In the genomic region with DNA sequence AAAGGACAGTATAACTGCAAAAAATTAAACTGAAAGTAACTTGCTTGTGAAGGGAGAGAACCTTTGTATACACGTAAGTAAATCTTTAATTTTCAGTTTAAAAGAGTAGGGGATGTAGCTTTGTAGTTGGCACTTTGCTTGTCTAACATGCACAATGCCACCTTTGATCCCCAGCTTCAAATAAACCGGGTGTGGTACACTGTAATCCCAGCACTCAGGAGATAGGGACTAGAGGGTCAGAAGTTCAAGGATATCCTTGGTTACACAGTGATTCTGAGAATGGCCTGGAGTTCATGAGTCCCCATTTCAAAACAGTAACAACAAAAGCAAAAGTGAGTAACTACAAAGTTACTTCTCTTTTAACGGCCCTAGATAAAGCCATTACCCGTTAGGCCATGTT, we compare ENCODE assay signal across 20 mouse cellular contexts. TPM values are rescaled to one million over a fixed set of nuclear protein-coding genes. Genes with fewer than 3 reads are reported as not detected.
DNase-seq lines count a peak whose midpoint lies in the region; ATAC-seq and TF ChIP-seq lines count a peak whose summit lies in the region.
"Had no signal": no experiment of that assay in that cellular context is flagged by ENCODE, and none has a peak within 500 bp of the region (broad histone marks: within the 10 kb centered on the region; RNA-seq: fewer than 3 reads in every experiment).

No protein-coding gene starts in this region.

- H3K4me3 ChIP-seq in liver, adult 2 months (ENCODE audit: insufficient read depth, low read depth, low read length) = no peak overlapping the region
- H3K4me3 ChIP-seq in liver, embryonic 11.5 days (ENCODE audit: low read depth, low read length) = no peak overlapping the region
- H3K4me3 ChIP-seq in intestine, embryonic 15.5 days (replicated peaks) = no peak overlapping the region
- no peak overlapping the region for H3K4me3 ChIP-seq in intestine, postnatal 0 days (ENCODE audit: low read depth, low read length)
- H3K4me3 ChIP-seq in liver, embryonic 16.5 days (ENCODE audit: low read depth, low read length) = no peak overlapping the region
- no peak overlapping the region for H3K4me3 ChIP-seq in heart, embryonic 10.5 days
- H3K4me3 ChIP-seq: embryonic facial prominence, embryonic 10.5 days; forebrain, embryonic 13.5 days; gastrocnemius, adult 2 months; heart, embryonic 13.5 days had no signal

- no peak overlapping the region for H3K4me2 ChIP-seq in liver, embryonic 11.5 days
- H3K4me2 ChIP-seq in intestine, embryonic 15.5 days (replicated peaks) = no peak overlapping the region
- H3K4me2 ChIP-seq in intestine, postnatal 0 days (replicated peaks; ENCODE audit: low read depth) = no peak overlapping the region
- H3K4me2 ChIP-seq in liver, embryonic 16.5 days (ENCODE audit: low read depth, low read length) = no peak overlapping the region
- H3K4me2 ChIP-seq: forebrain, embryonic 13.5 days; heart, embryonic 13.5 days had no signal

- H3K27ac ChIP-seq in liver, adult 2 months (replicated peaks; ENCODE audit: insufficient read depth, low read depth, low read length) = peak overlapping the region; percentile 95
- H3K27ac ChIP-seq in liver, embryonic 11.5 days (ENCODE audit: low read depth, low read length) = no peak overlapping the region; the same call in 1 of the 2 replicates
- no peak overlapping the region for H3K27ac ChIP-seq in intestine, embryonic 15.5 days
- H3K27ac ChIP-seq in intestine, postnatal 0 days (ENCODE audit: low read depth, low read length) = no peak overlapping the region
- peak overlapping the region; percentile 62; the same call in 1 of the 2 replicates for H3K27ac ChIP-seq in liver, embryonic 16.5 days (ENCODE audit: low read length)
- H3K27ac ChIP-seq in heart, embryonic 10.5 days = no peak overlapping the region
- H3K27ac ChIP-seq: embryonic facial prominence, embryonic 10.5 days; forebrain, embryonic 13.5 days; gastrocnemius, adult 2 months; heart, embryonic 13.5 days had no signal

- no peak for ATAC-seq in liver, embryonic 11.5 days (replicated peaks; ENCODE audit: low FRiP score)
- ATAC-seq in intestine, embryonic 15.5 days = peak; percentile 55; the same call in 1 of the 2 replicates
- ATAC-seq in intestine, postnatal 0 days = peak; percentile 66; the same call in 1 of the 2 replicates
- ATAC-seq in liver, embryonic 16.5 days (ENCODE audit: low read depth) = peak; percentile 76
- ATAC-seq: forebrain, embryonic 13.5 days; forebrain, postnatal 0 days had no signal

- TF ChIP-seq POLR2A in liver, adult 2 months (IDR thresholded peaks at IDR 0.05; ENCODE audit: extremely low read depth, insufficient read depth, low read length) = no peak

- 24% methylated on average over 4 of the region's 4 CpGs for WGBS in liver, adult 2 months
- 83% methylated on average over 4 of the region's 4 CpGs for WGBS in liver, embryonic 11.5 days
- 87% methylated on average over 4 of the region's 4 CpGs for WGBS in intestine, embryonic 15.5 days
- WGBS in intestine, postnatal 0 days = 66% methylated on average over 4 of the region's 4 CpGs
- WGBS in liver, embryonic 16.5 days (ENCODE audit: insufficient replicate concordance) = 84% methylated on average over 4 of the region's 4 CpGs
- WGBS in heart, embryonic 10.5 days = 90% methylated on average over 4 of the region's 4 CpGs

- DNase-seq in liver, adult 2 months (ENCODE audit: extremely low read depth, low read depth, low spot score) = peak; percentile 100
- no peak for DNase-seq in liver, embryonic 11.5 days (ENCODE audit: low spot score)
- no peak for DNase-seq in heart, embryonic 10.5 days (ENCODE audit: low spot score)
- DNase-seq in thymus, postnatal 4 days = no peak
- no peak for DNase-seq in cerebellum, postnatal 4 days (ENCODE audit: low spot score in 2 of 2)
- DNase-seq: adrenal gland, postnatal 14 days; cerebellum, adult 11-12 months; cerebellum, adult 9-10 months; cerebellum, postnatal 36 days; forebrain, postnatal 0 days; gastrocnemius, adult 2 months; gastrocnemius, postnatal 25 days; heart, postnatal 36 days had no signal

- no peak for TF ChIP-seq CTCF in liver, adult 2 months (IDR thresholded peaks at IDR 0.05; ENCODE audit: low read depth, low read length)
- TF ChIP-seq CTCF in intestine, postnatal 0 days (IDR thresholded peaks at IDR 0.05; ENCODE audit: low read depth) = no peak

- H3K27me3 ChIP-seq in liver, adult 2 months (ENCODE audit: control insufficient read depth, insufficient read depth, low read length) = no peaks in the 10 kb centered on the region
- H3K27me3 ChIP-seq in liver, embryonic 11.5 days (replicated peaks; ENCODE audit: control insufficient read depth, insufficient read depth, low read length) = no peaks in the 10 kb centered on the region
- H3K27me3 ChIP-seq in intestine, embryonic 15.5 days (replicated peaks) = no peaks in the 10 kb centered on the region
- H3K27me3 ChIP-seq in intestine, postnatal 0 days (replicated peaks; ENCODE audit: control insufficient read depth, insufficient read depth, low read length) = no peaks in the 10 kb centered on the region
- H3K27me3 ChIP-seq in liver, embryonic 16.5 days (ENCODE audit: control insufficient read depth, insufficient read depth, low read depth, low read length) = no peaks in the 10 kb centered on the region
- no peaks in the 10 kb centered on the region for H3K27me3 ChIP-seq in heart, embryonic 10.5 days (ENCODE audit: insufficient read depth, poor library complexity, severe bottlenecking)
- H3K27me3 ChIP-seq: forebrain, embryonic 13.5 days; heart, embryonic 13.5 days had no signal

- no peaks in the 10 kb centered on the region for H3K79me2 ChIP-seq in liver, adult 2 months (ENCODE audit: control insufficient read depth, insufficient read depth, low read length)

- no peaks in the 10 kb centered on the region for H3K9me3 ChIP-seq in liver, embryonic 11.5 days (ENCODE audit: control insufficient read depth, low read length)
- no peaks in the 10 kb centered on the region for H3K9me3 ChIP-seq in intestine, embryonic 15.5 days
- H3K9me3 ChIP-seq in intestine, postnatal 0 days (ENCODE audit: control insufficient read depth) = no peaks in the 10 kb centered on the region
- no peaks in the 10 kb centered on the region for H3K9me3 ChIP-seq in liver, embryonic 16.5 days (replicated peaks; ENCODE audit: control insufficient read depth, low read length)
- H3K9me3 ChIP-seq in heart, embryonic 10.5 days = no peaks in the 10 kb centered on the region
- H3K9me3 ChIP-seq: embryonic facial prominence, embryonic 10.5 days; forebrain, embryonic 13.5 days; G1E; heart, embryonic 13.5 days had no signal

- no peak overlapping the region for H3K9ac ChIP-seq in liver, adult 2 months (ENCODE audit: low read depth, low read length)
- no peak overlapping the region for H3K9ac ChIP-seq in liver, embryonic 11.5 days (ENCODE audit: low read depth, low read length)
- H3K9ac ChIP-seq in intestine, embryonic 15.5 days = no peak overlapping the region
- H3K9ac ChIP-seq in intestine, postnatal 0 days (ENCODE audit: low read depth, low read length) = no peak overlapping the region
- H3K9ac ChIP-seq in liver, embryonic 16.5 days (ENCODE audit: low read depth, low read length) = no peak overlapping the region
- H3K9ac ChIP-seq: forebrain, embryonic 13.5 days; forebrain, postnatal 0 days; heart, embryonic 13.5 days had no signal

- H3K4me1 ChIP-seq in liver, adult 2 months (ENCODE audit: control insufficient read depth, insufficient read depth, low read length) = peaks cover 25% of the 10 kb centered on the region
- H3K4me1 ChIP-seq in liver, embryonic 11.5 days (replicated peaks; ENCODE audit: control insufficient read depth, insufficient read depth, low read length) = no peaks in the 10 kb centered on the region
- no peaks in the 10 kb centered on the region for H3K4me1 ChIP-seq in intestine, embryonic 15.5 days (replicated peaks)
- no peaks in the 10 kb centered on the region for H3K4me1 ChIP-seq in intestine, postnatal 0 days (replicated peaks; ENCODE audit: control insufficient read depth, insufficient read depth, low read length)
- H3K4me1 ChIP-seq in liver, embryonic 16.5 days (ENCODE audit: control insufficient read depth, low read depth, low read length) = no peaks in the 10 kb centered on the region; the same call in none of the 2 replicates
- no peaks in the 10 kb centered on the region for H3K4me1 ChIP-seq in heart, embryonic 10.5 days
- H3K4me1 ChIP-seq: embryonic facial prominence, embryonic 10.5 days; forebrain, embryonic 13.5 days; heart, embryonic 13.5 days had no signal

- peaks cover 3% of the 10 kb centered on the region; the same call in 1 of the 2 replicates for H3K36me3 ChIP-seq in liver, adult 2 months (ENCODE audit: control insufficient read depth, insufficient read depth, low read length)
- H3K36me3 ChIP-seq in liver, embryonic 11.5 days (ENCODE audit: control insufficient read depth, insufficient read depth, low read length) = peaks cover 6% of the 10 kb centered on the region; the same call in 1 of the 2 replicates
- 0 out of 2 replicates have a peak, but pooled peaks cover 2% of the 10 kb centered on the region for H3K36me3 ChIP-seq in intestine, embryonic 15.5 days
- no peaks in the 10 kb centered on the region for H3K36me3 ChIP-seq in intestine, postnatal 0 days (ENCODE audit: control insufficient read depth, insufficient read depth)
- peaks cover 4% of the 10 kb centered on the region; the same call in 1 of the 2 replicates for H3K36me3 ChIP-seq in liver, embryonic 16.5 days (ENCODE audit: control insufficient read depth, insufficient read depth)
- peaks cover 23% of the 10 kb centered on the region for H3K36me3 ChIP-seq in heart, embryonic 10.5 days

RNA-seq across cellular contexts. Expression of a gene that starts 46.1 kb away (rescaled TPM):
- 49.3 and 61.1 TPM in 2 replicates for total RNA-seq in liver, adult 2 months (2014; rRNA removed)
- 10.2 and 12.7 TPM in 2 replicates for polyA plus RNA-seq in liver, adult 2 months (2012; rRNA removed)
- polyA plus RNA-seq in liver, embryonic 11.5 days (2014; fragmentation: Nextera tagmentation; extraction: Ambion mirVana) = 95.0 and 103 TPM in 2 replicates
- 83.6 and 105 TPM in 2 replicates for polyA plus RNA-seq in intestine, embryonic 15.5 days (2015; fragmentation: Nextera tagmentation; extraction: Ambion mirVana)
- 61.7 and 64.8 TPM in 2 replicates for polyA plus RNA-seq in intestine, postnatal 0 days (2015; fragmentation: Nextera tagmentation; extraction: Ambion mirVana)
- 82.0 and 86.8 TPM in 2 replicates for polyA plus RNA-seq in liver, embryonic 16.5 days (2015; fragmentation: Nextera tagmentation; extraction: Ambion mirVana)
- polyA plus RNA-seq in heart, embryonic 10.5 days (2016; fragmentation: Nextera tagmentation; extraction: Ambion mirVana) = 80.2 and 89.6 TPM in 2 replicates

Comparison
In these comparisons a context has a peak if more than half of its experiments do, and no peak if none do; other contexts are left out.
1. H3K27ac ChIP-seq: peak in liver, adult 2 months (single experiment) and liver, embryonic 16.5 days (single experiment); none in liver, embryonic 11.5 days (single experiment), intestine, embryonic 15.5 days (single experiment), intestine, postnatal 0 days (single experiment) and heart, embryonic 10.5 days (single experiment).